Mouse (Mus musculus) heart, postnatal 14 days (tissue): ENCODE measurements around the gene Pak4. TPM values are rescaled to one million over a fixed set of nuclear protein-coding genes. Genes with fewer than 3 reads are reported as not detected.
"Not testable (repeated sequence)": the region's sequence is repeated elsewhere in the genome, so short reads cannot be mapped to it uniquely, and the experiment has no call there.

Source experiments
- DNase-seq, 2 experiments: peaks; one replicate each; pipeline ENCODE4 v3.0.0; 2021 to 2022
- intact Hi-C: fragments of 180-260 bp; cut with DNase I; formaldehyde crosslinking; loops from one replicate; pipeline ENCODE4 v1.15.1; 2025
- total RNA-seq, 2 experiments: library from RNA; stranded (reverse); gene quantifications; 2 replicates each; pipeline ENCODE4 v1.2.3; 2021

The Pak4 gene
- total RNA-seq, 2 experiments from 2014 or later, result 8.5 to 9.9 TPM

GRCm38 (mm10) chr7:28568253-28568652 lies 29.7 kb downstream of the Pak4 start:
- DNase-seq, result peak; percentile 66 to 78
- intact Hi-C loops, result loop anchor here (1.0 kb wide), 1 partner anchor 33 kb away; no protein-coding TSS in a partner anchor

- no peak for DNase-seq
- intact Hi-C loops, result no loop called here
Observed at GRCm38 (mm10) chr7:28567539-28567938, 30.4 kb downstream of the Pak4 start.

- intact Hi-C loops, result no loop called here
- no peak for DNase-seq
Observed at GRCm38 (mm10) chr7:28565407-28565806, 32.6 kb downstream of the Pak4 start.

- DNase-seq, result no peak
- intact Hi-C loops, result no loop called here
Observed at GRCm38 (mm10) chr7:28562951-28563350, 35.0 kb downstream of the Pak4 start.

GRCm38 (mm10) chr7:28562371-28562770 lies 35.6 kb downstream of the Pak4 start:
- intact Hi-C loops, result no loop called here
- no peak for DNase-seq

- no peak for DNase-seq
- intact Hi-C loops, result no loop called here
Observed at GRCm38 (mm10) chr7:28561967-28562366, 36.0 kb downstream of the Pak4 start.

- intact Hi-C loops, result no loop called here
- no peak for DNase-seq
Observed at GRCm38 (mm10) chr7:28560856-28561255, 37.1 kb downstream of the Pak4 start.

- peak; percentile 64 to 69 for DNase-seq
- intact Hi-C loops, result no loop called here
Observed at GRCm38 (mm10) chr7:28558486-28558885, 39.5 kb downstream of the Pak4 start.

GRCm38 (mm10) chr7:28557708-28558107 lies 40.3 kb downstream of the Pak4 start:
- no peak for DNase-seq
- intact Hi-C loops, result no loop called here

- intact Hi-C loops, result no loop called here
- DNase-seq, result no peak
Observed at GRCm38 (mm10) chr7:28557069-28557468, 40.9 kb downstream of the Pak4 start.

- no peak for DNase-seq
- intact Hi-C loops, result no loop called here
Observed at GRCm38 (mm10) chr7:28555939-28556535, 41.9 kb downstream of the Pak4 start.

GRCm38 (mm10) chr7:28553076-28553475 lies 44.9 kb downstream of the Pak4 start:
- no peak for DNase-seq
- intact Hi-C loops, result no loop called here

- DNase-seq, result no peak
- intact Hi-C loops, result no loop called here
Observed at GRCm38 (mm10) chr7:28547628-28548027, 50.4 kb downstream of the Pak4 start.

GRCm38 (mm10) chr7:28547154-28547553 lies 50.8 kb downstream of the Pak4 start, which contains the start of gene Nccrp1:
Gene Nccrp1 (minus strand): TSS chr7:28547254.
- intact Hi-C loops, result no loop called here
- no peak for DNase-seq

- no peak for DNase-seq
- intact Hi-C loops, result no loop called here
Observed at GRCm38 (mm10) chr7:28546649-28547048, 51.3 kb downstream of the Pak4 start.

- intact Hi-C loops, result no loop called here
- no peak for DNase-seq
Observed at GRCm38 (mm10) chr7:28545891-28546210, 52.1 kb downstream of the Pak4 start.

GRCm38 (mm10) chr7:28545048-28545890 lies 52.7 kb downstream of the Pak4 start:
- intact Hi-C loops, result no loop called here
- DNase-seq, result no peak

GRCm38 (mm10) chr7:28544051-28544601 lies 53.9 kb downstream of the Pak4 start:
- no peak for DNase-seq
- intact Hi-C loops, result no loop called here

- intact Hi-C loops, result no loop called here
Observed at GRCm38 (mm10) chr7:28540526-28540925, 57.5 kb downstream of the Pak4 start, which contains the start of gene Sycn. Gene Sycn (plus strand): TSS chr7:28540885.

GRCm38 (mm10) chr7:28538886-28539285 lies 59.1 kb downstream of the Pak4 start:
- DNase-seq, intact Hi-C loops: not testable (repeated sequence)

More at GRCm38 (mm10) chr7:28540526-28540925, 57.5 kb downstream of the Pak4 start, which contains the start of gene Sycn:
- DNase-seq, result no peak

- DNase-seq, result no peak
- intact Hi-C loops, result no loop called here
Observed at GRCm38 (mm10) chr7:28532005-28532404, 66.0 kb downstream of the Pak4 start.
